Mouse (Mus musculus): ENCODE data around the gene C8b. TPM values are rescaled to one million over a fixed set of nuclear protein-coding genes. Genes with fewer than 3 reads are reported as not detected.
A peak's percentile ranks its signal among the peaks of the same experiment; 100 is the strongest.

The C8b gene
- total RNA-seq (2021), result under 1 TPM in 1 of 2 experiments, not detected in 1; 0.21 TPM
- long read RNA-seq, experiment 1, result 0 reads
- long read RNA-seq, experiment 2, result 0 reads

DNA sequence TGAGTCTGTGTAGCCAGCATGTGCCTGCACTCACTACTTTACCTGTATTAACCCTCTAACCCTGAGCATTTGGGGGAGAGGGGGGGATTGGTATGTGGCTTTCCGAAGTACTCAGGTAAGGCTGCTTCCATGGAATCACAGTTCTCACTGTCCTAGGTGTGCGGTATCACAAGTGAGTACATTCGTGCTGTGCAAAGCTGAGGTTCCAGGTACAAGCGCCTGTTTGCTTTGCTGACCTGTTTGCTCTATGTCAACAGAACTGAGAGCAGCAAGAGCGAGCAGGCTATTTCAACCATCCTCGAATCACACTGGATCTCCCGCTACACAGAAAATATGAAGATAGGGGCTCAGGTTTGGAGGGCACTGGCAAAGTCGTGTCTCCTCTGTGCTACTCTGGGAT is at the start of gene C8b:
Gene C8b (plus strand): TSS at position 253 of the 400 bp plus-strand sequence.
- DNase-seq (ENCODE audit: low spot score in 2 of 2), result no peak

DNA sequence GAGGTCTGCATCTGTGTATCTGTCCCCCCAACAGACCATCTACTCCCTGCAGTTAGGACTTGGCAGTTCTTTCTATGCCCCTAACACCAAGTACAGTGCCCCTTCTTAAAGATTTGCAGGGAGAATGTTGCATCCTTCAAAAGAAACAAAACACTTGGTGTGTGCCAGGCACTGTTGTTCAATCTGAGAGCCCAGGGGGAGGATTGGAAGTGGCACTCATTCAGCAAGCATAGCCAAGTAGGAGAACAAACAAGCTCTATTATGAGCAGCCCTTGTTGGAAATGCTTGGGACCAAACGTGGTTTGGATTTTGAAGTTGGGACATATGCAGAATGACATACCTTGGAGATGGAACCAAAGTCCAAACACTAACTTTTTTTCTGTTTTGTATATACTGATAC is 49.6 kb upstream of the C8b start:
- no peak for DNase-seq (ENCODE audit: low spot score in 2 of 2)

- DNase-seq (ENCODE audit: low spot score in 2 of 2), result peak in 1 of 2 experiments; percentile 44
Measured at GRCm38 (mm10) chr4:104718973-104719795, 46.9 kb upstream of the C8b start.

DNA sequence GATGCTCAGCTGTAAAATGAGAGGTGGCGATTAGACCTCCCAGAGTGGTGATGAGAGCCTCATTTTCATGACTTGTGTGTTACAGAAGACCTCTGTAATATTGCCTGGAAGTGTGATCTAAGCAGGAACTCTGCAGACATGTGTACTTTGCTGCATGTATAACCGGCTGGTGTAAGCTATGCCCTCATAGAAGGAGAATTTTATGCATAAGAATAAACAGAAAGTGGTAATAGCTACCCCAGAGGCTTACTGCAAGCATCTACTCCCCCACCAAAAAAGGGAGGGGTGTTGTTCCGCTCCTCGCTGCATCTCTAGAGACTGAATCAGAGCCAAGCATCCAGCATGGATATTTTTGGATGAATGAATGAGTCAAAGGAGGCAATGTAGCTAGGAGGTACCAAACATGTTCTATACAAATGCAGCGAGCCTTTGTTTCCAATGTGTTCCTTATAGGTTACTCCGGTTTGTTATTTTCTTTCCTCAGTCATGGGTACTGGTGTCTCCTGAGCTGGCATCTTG is 42.5 kb upstream of the C8b start:
- peak; percentile 32 to 47 for DNase-seq (ENCODE audit: low spot score in 2 of 2)

DNA sequence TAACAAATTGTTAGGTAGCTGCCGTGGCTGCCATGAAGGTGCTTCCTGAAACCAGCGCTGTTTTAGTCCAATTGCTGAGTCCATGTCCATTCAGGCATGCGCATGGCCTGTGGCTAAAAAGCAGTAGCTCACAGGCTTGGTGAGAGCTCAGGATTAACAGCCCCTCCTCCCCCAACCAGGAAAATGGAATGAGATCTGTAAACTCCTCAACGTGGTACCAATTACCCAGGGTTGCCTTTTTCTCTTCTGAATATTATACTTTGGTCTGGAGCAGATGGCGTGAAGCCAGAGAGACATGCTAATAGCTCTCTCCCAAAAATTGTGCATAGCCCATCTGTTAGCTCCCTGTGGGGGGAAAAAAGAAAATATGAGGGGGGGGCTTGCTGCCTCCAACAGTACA is 41.9 kb upstream of the C8b start:
- no peak for DNase-seq (ENCODE audit: low spot score in 2 of 2)

DNA sequence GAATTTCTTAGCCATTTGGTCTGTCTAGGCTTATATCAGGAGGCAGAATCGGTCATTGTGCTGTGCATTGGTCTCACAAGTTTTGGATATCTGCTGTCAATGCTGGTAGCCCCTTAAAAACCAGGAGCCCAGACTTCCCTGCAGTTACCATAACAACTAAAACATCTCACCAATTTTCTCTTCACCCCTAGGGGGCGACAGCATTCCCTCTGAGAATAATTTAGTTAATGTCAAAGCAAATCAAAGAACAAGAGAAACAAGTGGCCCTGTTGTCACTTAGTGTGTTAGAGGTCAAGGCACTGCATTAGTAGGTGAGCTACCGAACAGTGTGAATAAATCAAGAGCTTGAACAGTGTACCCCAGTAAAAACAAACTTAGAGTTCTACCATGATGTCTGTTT is 40.4 kb upstream of the C8b start:
- DNase-seq (ENCODE audit: low spot score in 2 of 2), result no peak

DNA sequence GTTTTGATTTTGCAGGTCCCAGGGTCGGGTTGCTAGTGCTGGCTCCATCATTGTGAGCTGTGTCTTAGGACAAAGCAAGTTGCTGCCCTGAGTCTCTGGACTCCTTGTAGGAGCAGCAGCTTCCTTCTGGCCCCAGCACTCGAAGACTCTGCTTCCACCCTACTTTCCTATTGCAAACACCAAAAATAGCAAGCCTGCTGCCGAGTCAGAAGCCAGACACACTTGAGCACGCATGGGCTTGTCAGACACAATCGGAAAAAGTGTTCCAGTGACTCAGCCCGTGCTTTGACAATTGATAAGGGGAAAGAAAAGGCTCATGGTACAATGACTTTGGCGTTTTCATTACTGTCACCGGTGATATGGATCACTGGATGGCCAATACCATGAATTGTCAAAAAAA is 36.9 kb upstream of the C8b start:
- no peak for DNase-seq (ENCODE audit: low spot score in 2 of 2)

DNA sequence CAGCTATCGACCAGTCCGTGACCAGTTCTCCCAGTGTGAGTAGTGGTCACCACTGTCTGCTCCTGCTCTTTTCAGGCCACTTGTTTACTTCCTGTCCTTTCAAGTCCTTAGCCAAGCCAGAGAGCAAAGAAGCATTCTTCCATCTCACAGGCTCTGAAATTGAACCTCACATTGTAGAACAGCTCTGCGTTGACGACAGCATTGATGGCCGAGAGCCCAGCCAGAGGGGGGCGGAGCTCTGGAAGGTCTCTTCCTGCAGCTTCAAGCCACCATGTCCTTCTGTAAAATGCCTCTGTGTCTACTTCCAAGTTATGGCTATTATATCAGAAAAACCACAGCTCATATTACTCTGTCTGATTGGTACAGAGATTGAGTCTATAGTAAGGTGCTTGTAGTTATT is 19.6 kb upstream of the C8b start:
- DNase-seq (ENCODE audit: low spot score in 2 of 2), result no peak

DNA sequence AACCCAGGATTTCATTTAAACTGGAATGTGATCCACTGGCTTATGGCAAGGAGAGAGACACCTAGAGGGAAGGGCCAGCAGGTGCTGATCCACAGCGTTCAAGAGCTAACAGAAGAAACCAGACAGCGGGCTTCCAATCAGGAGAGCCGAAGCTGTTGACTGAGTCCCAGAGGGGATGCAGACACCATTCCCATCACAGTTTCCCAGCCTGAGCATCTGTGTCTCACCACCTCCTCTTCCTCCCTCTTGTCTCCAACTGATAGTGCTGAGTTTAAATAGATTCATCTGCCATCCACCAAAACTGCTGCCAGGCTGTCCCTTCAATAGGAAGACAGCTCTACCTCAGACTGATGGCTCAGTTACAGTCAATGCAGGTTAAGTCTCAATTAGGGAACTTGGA is 12.0 kb upstream of the C8b start:
- no peak for DNase-seq (ENCODE audit: low spot score in 2 of 2)

GRCm38 (mm10) chr4:104760878-104761624 is 5.1 kb upstream of the C8b start:
- DNase-seq (ENCODE audit: low spot score in 2 of 2), result peak; percentile 22 to 44

DNA sequence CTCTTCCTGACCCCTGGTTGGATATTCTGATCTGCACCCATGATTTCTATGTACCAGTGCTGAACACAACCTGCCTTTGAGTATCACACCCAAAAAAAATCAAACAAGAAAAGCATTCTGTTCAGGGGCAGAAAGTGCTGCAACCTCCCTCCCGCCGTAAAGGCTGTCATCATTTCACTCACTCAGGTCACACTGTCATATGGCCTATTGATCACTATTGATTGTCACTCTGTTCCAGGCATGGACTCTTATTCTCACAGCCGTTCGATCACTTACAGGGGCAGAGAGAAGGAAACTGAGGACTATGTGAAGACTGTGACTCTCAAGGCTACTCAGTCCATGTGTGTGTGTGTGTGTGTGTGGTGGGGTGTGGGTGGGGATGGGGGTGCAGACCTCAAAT is 2.1 kb downstream of the C8b start:
- DNase-seq (ENCODE audit: low spot score in 2 of 2), result no peak

GRCm38 (mm10) chr4:104769602-104770001 is 3.5 kb downstream of the C8b start:
- no peak for DNase-seq (ENCODE audit: low spot score in 2 of 2)

GRCm38 (mm10) chr4:104770331-104770730 is 4.2 kb downstream of the C8b start:
- no peak for DNase-seq (ENCODE audit: low spot score in 2 of 2)

- no peak for DNase-seq (ENCODE audit: low spot score in 2 of 2)
Measured at GRCm38 (mm10) chr4:104775601-104776000, 9.5 kb downstream of the C8b start.

GRCm38 (mm10) chr4:104779460-104779859 is 13.3 kb downstream of the C8b start:
- DNase-seq (ENCODE audit: low spot score in 2 of 2), result no peak

DNA sequence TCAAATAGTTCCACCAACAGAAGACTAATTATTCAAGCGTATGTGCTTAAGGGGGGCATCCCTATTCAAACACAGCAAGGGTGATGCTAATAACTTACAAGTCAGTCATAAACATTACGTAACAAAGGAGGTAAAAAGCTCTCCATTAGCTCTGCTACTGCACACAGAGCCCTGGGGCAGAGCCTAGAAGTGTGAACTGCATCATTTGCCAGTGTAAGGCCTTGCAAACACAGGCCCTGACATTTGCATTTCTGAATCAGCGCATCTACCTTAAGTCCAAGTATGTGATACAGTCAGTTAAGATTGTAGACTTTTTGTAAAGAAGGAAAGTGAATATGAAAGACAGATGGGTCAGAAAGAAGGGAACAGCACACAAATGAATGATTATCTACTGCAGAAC is 15.3 kb downstream of the C8b start:
- DNase-seq (ENCODE audit: low spot score in 2 of 2), result no peak

- no peak for DNase-seq (ENCODE audit: low spot score in 2 of 2)
Measured at GRCm38 (mm10) chr4:104782346-104782745, 16.2 kb downstream of the C8b start.

DNA sequence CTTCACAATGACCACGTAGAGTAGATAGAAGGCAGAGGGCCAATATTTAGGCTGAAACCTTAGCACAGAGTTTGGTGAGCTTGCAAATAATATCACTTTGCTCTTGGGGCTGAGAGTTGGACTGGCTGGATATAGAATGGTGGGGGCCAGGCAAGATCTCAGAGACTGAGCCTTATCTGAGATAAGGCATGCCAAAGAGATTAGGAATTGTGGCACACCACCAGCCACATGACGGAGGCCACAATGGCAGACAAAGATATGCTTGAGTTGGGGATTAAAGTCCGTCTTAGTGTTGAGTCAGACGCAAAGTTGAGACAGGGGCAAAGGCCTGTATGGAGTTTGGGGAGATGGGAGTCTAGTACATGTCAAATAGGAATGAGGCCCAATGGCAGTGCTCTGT is 26.0 kb downstream of the C8b start:
- no peak for DNase-seq (ENCODE audit: low spot score in 2 of 2)

GRCm38 (mm10) chr4:104798951-104799350 is 32.8 kb downstream of the C8b start:
- no peak for DNase-seq (ENCODE audit: low spot score in 2 of 2)

DNA sequence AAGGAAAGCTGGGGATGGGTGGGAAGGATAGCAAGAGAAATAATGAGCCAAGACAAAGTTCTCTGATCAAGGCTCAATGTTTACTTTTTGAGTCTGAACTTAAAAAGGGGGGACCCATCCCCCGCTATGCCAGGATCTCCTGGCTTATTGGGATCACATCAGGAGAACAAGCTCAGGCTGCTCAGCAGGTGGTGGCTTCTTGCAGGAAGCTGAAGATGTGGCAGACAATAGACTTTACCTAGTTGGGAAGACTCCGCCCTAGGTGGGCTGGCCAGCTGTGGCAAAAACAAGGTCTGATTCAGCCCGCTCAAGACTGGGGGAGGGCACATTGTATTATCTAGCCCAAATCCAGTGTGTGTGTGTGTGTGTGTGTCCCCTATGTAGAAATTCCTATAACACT is 35.5 kb downstream of the C8b start:
- DNase-seq (ENCODE audit: low spot score in 2 of 2), result no peak

- no peak for DNase-seq (ENCODE audit: low spot score in 2 of 2)
Measured at GRCm38 (mm10) chr4:104804100-104804499, 38.0 kb downstream of the C8b start.
